Mouse (Mus musculus): ENCODE results near the gene St3gal6. TPM values are rescaled to one million over a fixed set of nuclear protein-coding genes. Genes with fewer than 3 reads are reported as not detected.
A peak's percentile ranks its signal among the peaks of the same experiment; 100 is the strongest.

St3gal6 gene
- polyA plus RNA-seq, 1 experiment from 2014 or later = 16.8 TPM

DNA sequence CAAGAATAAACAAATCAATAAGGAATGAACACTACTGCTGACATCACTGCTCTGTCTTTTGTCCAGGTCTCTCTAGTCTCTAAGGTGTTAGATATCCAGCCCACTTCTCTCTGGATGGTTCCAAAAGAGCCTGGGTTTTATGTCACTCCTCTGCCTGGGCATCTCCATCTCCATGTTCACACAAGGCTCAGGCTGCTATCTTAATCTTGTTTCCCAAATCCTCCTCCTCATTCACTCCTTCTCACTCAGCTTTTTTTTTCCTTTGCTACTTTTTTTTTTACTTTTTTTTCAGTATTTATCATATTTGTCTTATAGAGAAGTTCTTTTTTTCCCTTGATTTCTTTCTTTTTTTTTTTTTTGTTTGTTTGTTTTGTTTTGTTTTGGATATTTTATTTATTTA lies 19.1 kb downstream of the St3gal6 start:
- H3K27me3 ChIP-seq (ENCODE audit: insufficient read depth, low read length) = no peaks in the 10 kb centered on the region
- H3K27ac ChIP-seq (ENCODE audit: low read depth) = no peak overlapping the region
- DNase-seq (no peak), ATAC-seq (no peak)
- H3K36me3 ChIP-seq (replicated peaks; ENCODE audit: insufficient read depth, low read length) = peaks cover 2% of the 10 kb centered on the region; the same call in 1 of the 2 replicates
- no peaks in the 10 kb centered on the region for H3K9me3 ChIP-seq (ENCODE audit: low read length)
- H3K4me1 ChIP-seq (ENCODE audit: insufficient read depth) = peaks cover 20% of the 10 kb centered on the region
- H3K4me3 ChIP-seq (ENCODE audit: low read depth, low read length) = no peak overlapping the region
- TF ChIP-seq EP300 (IDR thresholded peaks at IDR 0.05; ENCODE audit: low read depth) (no peak), CTCF (IDR thresholded peaks at IDR 0.05; ENCODE audit: low read depth) (no peak)
- no peak overlapping the region for H3K4me2 ChIP-seq (ENCODE audit: low read depth, low read length)
- no peak overlapping the region for H3K9ac ChIP-seq (replicated peaks)

DNA sequence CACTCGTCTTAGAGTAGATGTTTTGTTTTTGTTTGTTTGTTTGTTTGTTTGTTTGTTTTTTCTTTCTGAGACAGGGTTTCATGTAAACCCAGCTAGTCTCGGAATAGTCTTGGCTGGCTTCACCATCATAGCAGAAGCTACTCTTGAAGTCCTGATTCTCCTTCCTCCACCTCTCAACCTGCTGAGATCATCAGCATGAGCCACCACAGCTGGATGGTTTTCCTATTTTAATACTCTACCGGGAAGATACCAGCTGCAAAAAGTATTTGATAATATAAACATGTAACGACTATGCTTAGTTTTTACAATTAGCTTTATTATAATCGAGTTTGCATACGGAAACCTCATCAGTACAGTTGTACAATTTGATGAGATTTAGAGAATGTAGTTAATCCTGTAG lies 21.5 kb downstream of the St3gal6 start:
- Histone ChIP-seq H3K4me1 (ENCODE audit: insufficient read depth) (peaks cover 44% of the 10 kb centered on the region), H3K4me2 (ENCODE audit: low read depth, low read length) (no peak overlapping the region), H3K9ac (replicated peaks) (no peak overlapping the region), H3K27me3 (ENCODE audit: insufficient read depth, low read length) (no peaks in the 10 kb centered on the region), H3K9me3 (ENCODE audit: low read length) (no peaks in the 10 kb centered on the region), H3K36me3 (replicated peaks; ENCODE audit: insufficient read depth, low read length) (peaks cover 2% of the 10 kb centered on the region; the same call in 1 of the 2 replicates), H3K4me3 (ENCODE audit: low read depth, low read length) (no peak overlapping the region), H3K27ac (ENCODE audit: low read depth) (peak overlapping the region; percentile 77)
- WGBS (ENCODE audit: insufficient replicate concordance) = 56% methylated on average over 6 of the region's 6 CpGs
- TF ChIP-seq CTCF (IDR thresholded peaks at IDR 0.05; ENCODE audit: low read depth) (no peak), EP300 (IDR thresholded peaks at IDR 0.05; ENCODE audit: low read depth) (no peak)
- DNase-seq (no peak), ATAC-seq (no peak)

DNA sequence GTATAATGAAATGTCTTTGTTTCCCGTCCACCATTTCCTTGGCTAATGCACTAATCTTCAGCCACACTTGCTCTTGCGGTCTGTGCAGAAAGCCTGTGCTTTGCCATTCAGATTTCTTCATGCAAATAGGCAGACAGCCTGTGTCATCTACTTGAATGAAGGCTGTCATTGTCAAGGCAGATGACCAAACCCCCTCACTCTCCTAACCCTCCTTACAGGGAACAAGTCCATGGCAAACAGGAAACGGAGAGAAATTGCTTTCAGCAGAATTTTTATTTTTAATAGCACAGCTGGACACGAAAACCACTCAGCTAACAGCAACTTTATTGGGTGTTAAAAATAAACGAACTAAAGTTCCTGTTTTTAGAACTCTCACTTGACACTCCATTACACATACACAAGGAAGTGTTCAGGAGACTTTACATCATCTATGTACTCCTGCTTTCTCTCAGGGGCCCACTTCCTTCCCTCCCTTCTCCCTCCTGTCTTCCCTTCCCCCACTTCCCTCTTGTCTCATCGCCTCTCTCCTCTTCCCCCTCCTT lies 22.2 kb downstream of the St3gal6 start:
- DNase-seq = peak; percentile 39
- Histone ChIP-seq H3K9me3 (ENCODE audit: low read length) (no peaks in the 10 kb centered on the region), H3K4me1 (ENCODE audit: insufficient read depth) (peaks cover 51% of the 10 kb centered on the region), H3K27ac (ENCODE audit: low read depth) (peak overlapping the region; percentile 77), H3K36me3 (replicated peaks; ENCODE audit: insufficient read depth, low read length) (peaks cover 2% of the 10 kb centered on the region; the same call in 1 of the 2 replicates), H3K4me3 (ENCODE audit: low read depth, low read length) (no peak overlapping the region), H3K9ac (replicated peaks) (no peak overlapping the region), H3K4me2 (ENCODE audit: low read depth, low read length) (peak overlapping the region; percentile 40), H3K27me3 (ENCODE audit: insufficient read depth, low read length) (no peaks in the 10 kb centered on the region)
- 13% methylated on average over 6 of the region's 6 CpGs for WGBS (ENCODE audit: insufficient replicate concordance)
- TF ChIP-seq EP300 (IDR thresholded peaks at IDR 0.05; ENCODE audit: low read depth) (peak; percentile 69), CTCF (IDR thresholded peaks at IDR 0.05; ENCODE audit: low read depth) (no peak)
- ATAC-seq = peak; percentile 37

- Histone ChIP-seq H3K27ac (ENCODE audit: low read depth) (peak overlapping the region; percentile 89), H3K4me1 (ENCODE audit: insufficient read depth) (peaks cover 57% of the 10 kb centered on the region), H3K36me3 (replicated peaks; ENCODE audit: insufficient read depth, low read length) (no peaks in the 10 kb centered on the region), H3K4me2 (ENCODE audit: low read depth, low read length) (peak overlapping the region; percentile 59; the same call in 1 of the 2 replicates), H3K27me3 (ENCODE audit: insufficient read depth, low read length) (no peaks in the 10 kb centered on the region), H3K9me3 (ENCODE audit: low read length) (no peaks in the 10 kb centered on the region), H3K4me3 (ENCODE audit: low read depth, low read length) (no peak overlapping the region), H3K9ac (replicated peaks) (no peak overlapping the region)
- ATAC-seq (no peak), DNase-seq (no peak)
- TF ChIP-seq EP300 (IDR thresholded peaks at IDR 0.05; ENCODE audit: low read depth) = no peak
- TF ChIP-seq CTCF (IDR thresholded peaks at IDR 0.05; ENCODE audit: low read depth) = no peak
- 62% methylated on average over 5 of the region's 5 CpGs for WGBS (ENCODE audit: insufficient replicate concordance)
Observed at GRCm38 (mm10) chr16:58499650-58500049, 24.4 kb downstream of the St3gal6 start.

DNA sequence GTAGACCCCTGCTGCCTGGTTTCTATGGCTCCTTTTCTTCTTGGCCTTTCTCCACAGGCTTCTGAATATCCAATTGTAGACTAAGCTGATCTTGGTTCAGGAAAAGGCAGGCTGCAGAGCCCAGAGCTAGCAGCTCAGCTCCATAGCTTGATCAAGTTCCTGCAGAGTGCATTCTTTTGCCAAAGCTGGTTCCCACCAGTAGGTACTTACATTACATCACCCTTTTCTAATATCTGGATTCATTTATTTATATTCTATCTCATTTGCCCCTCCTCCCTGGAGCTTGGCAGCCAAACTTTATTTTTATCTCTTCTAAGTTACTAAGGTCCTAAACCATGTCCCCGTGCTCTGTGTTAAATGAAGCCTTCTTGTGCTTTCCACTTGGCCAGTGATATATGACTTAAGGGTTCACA lies 24.9 kb downstream of the St3gal6 start:
- Histone ChIP-seq H3K9ac (replicated peaks) (peak overlapping the region; percentile 32; the same call in 1 of the 2 replicates), H3K27ac (ENCODE audit: low read depth) (peak overlapping the region; percentile 89), H3K36me3 (replicated peaks; ENCODE audit: insufficient read depth, low read length) (no peaks in the 10 kb centered on the region), H3K27me3 (ENCODE audit: insufficient read depth, low read length) (no peaks in the 10 kb centered on the region), H3K4me2 (ENCODE audit: low read depth, low read length) (peak overlapping the region; percentile 59), H3K4me3 (ENCODE audit: low read depth, low read length) (no peak overlapping the region), H3K9me3 (ENCODE audit: low read length) (no peaks in the 10 kb centered on the region), H3K4me1 (ENCODE audit: insufficient read depth) (peaks cover 57% of the 10 kb centered on the region)
- DNase-seq (no peak), ATAC-seq (no peak)
- 35% methylated on average over 1 of the region's 1 CpGs for WGBS (ENCODE audit: insufficient replicate concordance)
- TF ChIP-seq CTCF (IDR thresholded peaks at IDR 0.05; ENCODE audit: low read depth) (no peak), EP300 (IDR thresholded peaks at IDR 0.05; ENCODE audit: low read depth) (no peak)

DNA sequence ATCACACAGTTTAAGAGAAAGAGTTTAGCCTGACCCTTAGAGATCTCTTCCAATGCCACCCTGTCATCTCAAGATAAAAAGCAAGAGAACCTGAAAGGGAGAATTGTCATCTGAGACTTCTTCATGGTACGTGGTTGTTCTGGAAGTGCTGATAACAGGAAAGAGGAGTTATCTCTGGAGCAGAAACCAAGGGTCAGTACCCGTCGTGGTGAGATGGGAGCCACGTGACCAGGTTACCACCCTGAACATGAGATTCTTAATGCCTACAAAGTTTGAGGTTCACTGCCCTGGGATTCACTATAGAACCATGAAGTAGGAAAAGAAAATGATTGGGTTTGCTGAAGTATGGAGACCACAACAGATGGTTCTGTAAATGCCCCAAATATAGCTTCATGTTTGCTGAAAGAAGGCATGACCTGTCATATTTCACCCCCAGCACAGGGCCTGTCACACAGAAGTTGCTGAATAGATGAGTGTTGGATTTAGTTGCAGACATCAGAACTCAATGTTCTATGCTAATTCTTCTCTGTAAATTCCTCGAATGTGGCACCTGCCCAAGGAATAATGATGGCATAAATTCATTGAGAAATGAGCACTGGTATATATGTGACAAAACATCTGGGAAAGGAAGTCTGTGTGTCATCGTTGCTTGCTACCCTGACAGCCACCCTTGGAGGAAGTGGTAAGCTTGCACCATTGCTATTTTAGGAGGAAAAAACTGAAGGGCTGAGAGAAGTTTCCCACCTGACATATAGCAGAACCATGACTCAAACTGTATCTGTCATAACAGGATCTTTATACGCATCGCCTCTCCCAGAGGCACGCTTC lies 25.9 kb downstream of the St3gal6 start:
- WGBS (ENCODE audit: insufficient replicate concordance) = 32% methylated on average over 9 of the region's 9 CpGs
- peak; percentile 53 for DNase-seq
- peak overlapping the region; percentile 32 for H3K9ac ChIP-seq (replicated peaks)
- peaks cover 57% of the 10 kb centered on the region for H3K4me1 ChIP-seq (ENCODE audit: insufficient read depth)
- no peaks in the 10 kb centered on the region for H3K9me3 ChIP-seq (ENCODE audit: low read length)
- H3K27ac ChIP-seq (ENCODE audit: low read depth) = peak overlapping the region; percentile 89
- no peaks in the 10 kb centered on the region for H3K27me3 ChIP-seq (ENCODE audit: insufficient read depth, low read length)
- TF ChIP-seq CTCF (IDR thresholded peaks at IDR 0.05; ENCODE audit: low read depth) (no peak), EP300 (IDR thresholded peaks at IDR 0.05; ENCODE audit: low read depth) (peak; percentile 99)
- H3K4me2 ChIP-seq (ENCODE audit: low read depth, low read length) = peak overlapping the region; percentile 59
- H3K4me3 ChIP-seq (ENCODE audit: low read depth, low read length) = no peak overlapping the region
- H3K36me3 ChIP-seq (replicated peaks; ENCODE audit: insufficient read depth, low read length) = peaks cover 3% of the 10 kb centered on the region; the same call in 1 of the 2 replicates
- peak; percentile 87 for ATAC-seq
